Mouse (Mus musculus) E14TG2a.4 (cell line): ENCODE results near the gene H2-D1.
A peak's percentile ranks its signal among the peaks of the same experiment; 100 is the strongest.

Experiments
- H3K27me3 ChIP-seq: 2 replicates; pipeline ENCODE4 v1.6.1; 2014; ENCODE audit warnings: low read length, control low read depth; ENCODE audit not compliant: insufficient read depth
- H3K36me3 ChIP-seq: 2 replicates; pipeline ENCODE4 v1.6.1; 2014; ENCODE audit warnings: low read length, control low read depth; ENCODE audit not compliant: insufficient read depth
- H3K4me1 ChIP-seq: replicated peaks from 2 replicates; pipeline ENCODE4 v1.6.1; 2014; ENCODE audit warnings: low read depth, low read length, control low read depth
- H3K4me3 ChIP-seq: replicated peaks from 2 replicates; pipeline ENCODE4 v1.5.1; 2014; ENCODE audit warnings: mild to moderate bottlenecking, low read length
- H3K9me3 ChIP-seq: 2 replicates; pipeline ENCODE4 v1.6.1; 2014; ENCODE audit warnings: low read length, control low read depth
- CTCF ChIP-seq: conservative IDR thresholded peaks from 2 replicates; pipeline ENCODE4 v1.5.1; 2014; ENCODE audit warnings: low read length
- NANOG ChIP-seq: IDR thresholded peaks from 2 replicates; pipeline ENCODE4 v1.6.1; 2014; ENCODE audit warnings: borderline replicate concordance, low read length, mixed read lengths
- POU5F1 ChIP-seq: IDR thresholded peaks from 2 replicates; pipeline ENCODE4 v1.6.1; 2014; ENCODE audit warnings: low read length, borderline replicate concordance

H2-D1 gene

DNA sequence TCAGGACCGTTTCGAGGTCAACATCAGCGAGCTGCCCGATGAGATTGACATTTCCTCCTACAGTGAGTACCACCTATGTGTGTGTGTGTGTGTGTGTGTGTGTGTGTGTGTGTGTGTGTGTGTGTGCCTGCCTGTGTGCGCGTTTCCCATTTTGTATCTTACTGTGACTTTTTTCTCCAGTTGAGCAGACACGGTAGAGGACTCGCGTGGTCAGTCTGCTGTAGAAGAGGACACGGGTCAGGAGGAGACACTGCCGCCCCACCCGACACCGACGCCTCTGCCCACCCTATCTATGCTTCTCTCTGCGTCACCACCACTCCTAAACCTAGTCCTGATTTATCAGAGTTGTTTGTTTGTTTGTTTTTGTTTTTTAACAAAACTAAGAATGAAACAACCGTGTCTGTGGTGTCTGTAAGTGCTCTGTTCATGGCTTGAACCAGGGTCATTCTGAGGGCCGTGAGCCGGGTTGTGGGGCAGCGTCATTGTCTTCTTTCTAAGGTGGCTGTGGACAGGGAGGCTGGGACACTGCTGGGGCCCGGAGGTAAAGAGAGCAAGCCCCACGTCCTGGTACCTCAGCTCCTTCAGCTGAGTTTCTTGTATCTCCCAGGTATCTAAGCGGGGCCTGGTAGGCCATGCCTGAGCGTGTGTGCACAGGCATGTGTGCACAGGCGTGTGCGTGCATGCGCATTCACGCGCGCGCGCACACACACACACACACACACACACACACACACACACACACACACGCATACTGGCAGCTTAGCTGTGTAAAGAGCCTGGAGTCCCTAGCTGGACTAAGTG is 9.0 kb upstream of the H2-D1 start:
- H3K27me3 ChIP-seq = peaks cover 22% of the 10 kb centered on the region
- H3K36me3 ChIP-seq = peaks cover 59% of the 10 kb centered on the region
- peaks cover 67% of the 10 kb centered on the region for H3K4me1 ChIP-seq
- no peaks in the 10 kb centered on the region for H3K9me3 ChIP-seq
- H3K4me3 ChIP-seq = no peak overlapping the region
- TF ChIP-seq NANOG = no peak
- no peak for TF ChIP-seq POU5F1
- TF ChIP-seq CTCF = no peak

DNA sequence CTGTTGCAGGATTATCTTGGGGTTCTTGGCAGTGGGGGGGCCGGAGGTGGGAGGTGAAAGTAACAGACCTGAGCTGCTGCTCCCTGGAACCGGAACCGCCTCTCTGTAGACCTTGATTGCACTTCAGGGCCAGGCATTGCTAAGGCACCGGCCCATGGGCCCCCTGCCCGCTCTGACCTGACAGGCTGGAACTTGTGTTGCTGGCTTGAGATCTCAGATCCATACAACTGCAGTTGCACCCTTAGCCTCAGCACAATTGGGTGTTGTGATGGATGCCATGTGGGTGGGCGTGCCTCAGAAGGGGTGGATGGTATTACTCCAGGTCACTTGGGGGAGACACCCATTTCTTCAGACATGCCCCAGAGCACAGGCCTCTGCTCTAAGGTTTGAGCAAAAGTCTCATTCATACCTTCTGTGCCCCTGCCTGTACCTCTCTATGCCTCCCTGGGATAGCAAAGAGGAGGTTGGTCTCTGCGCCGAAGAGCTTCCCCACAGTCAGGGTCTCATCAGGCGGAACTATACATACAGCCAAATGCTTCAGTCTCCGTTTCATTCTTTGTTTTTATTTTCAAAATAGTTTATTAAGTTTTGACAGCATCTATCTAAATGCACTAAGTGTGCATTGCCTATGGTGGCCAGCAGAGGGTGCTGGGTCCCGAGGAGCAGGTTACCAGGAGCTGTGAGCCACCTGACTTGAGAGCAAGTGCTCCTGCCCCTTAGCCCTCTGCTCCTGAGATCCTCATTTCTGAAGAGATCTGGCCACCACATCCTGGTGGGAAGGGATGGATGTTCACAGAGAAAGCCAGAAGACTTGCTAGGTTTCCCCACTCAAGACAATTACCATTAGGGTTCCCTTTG is 8.1 kb upstream of the H2-D1 start:
- Histone ChIP-seq H3K4me1 (peaks cover 61% of the 10 kb centered on the region), H3K27me3 (peaks cover 22% of the 10 kb centered on the region), H3K36me3 (peaks cover 50% of the 10 kb centered on the region), H3K4me3 (no peak overlapping the region), H3K9me3 (no peaks in the 10 kb centered on the region)
- TF ChIP-seq POU5F1 (no peak), NANOG (no peak), CTCF (peak; percentile 88)

- TF ChIP-seq CTCF (no peak), POU5F1 (no peak), NANOG (no peak)
- Histone ChIP-seq H3K9me3 (no peaks in the 10 kb centered on the region), H3K36me3 (peaks cover 41% of the 10 kb centered on the region), H3K4me3 (no peak overlapping the region), H3K27me3 (peaks cover 22% of the 10 kb centered on the region), H3K4me1 (peaks cover 58% of the 10 kb centered on the region)
Measured at GRCm38 (mm10) chr17:35255301-35255700, 7.2 kb upstream of the H2-D1 start.

GRCm38 (mm10) chr17:35255704-35256103 is 6.8 kb upstream of the H2-D1 start:
- peaks cover 57% of the 10 kb centered on the region for H3K4me1 ChIP-seq
- no peaks in the 10 kb centered on the region for H3K9me3 ChIP-seq
- TF ChIP-seq POU5F1 (no peak), CTCF (no peak), NANOG (no peak)
- no peak overlapping the region for H3K4me3 ChIP-seq
- H3K36me3 ChIP-seq = peaks cover 37% of the 10 kb centered on the region
- peaks cover 22% of the 10 kb centered on the region for H3K27me3 ChIP-seq

DNA sequence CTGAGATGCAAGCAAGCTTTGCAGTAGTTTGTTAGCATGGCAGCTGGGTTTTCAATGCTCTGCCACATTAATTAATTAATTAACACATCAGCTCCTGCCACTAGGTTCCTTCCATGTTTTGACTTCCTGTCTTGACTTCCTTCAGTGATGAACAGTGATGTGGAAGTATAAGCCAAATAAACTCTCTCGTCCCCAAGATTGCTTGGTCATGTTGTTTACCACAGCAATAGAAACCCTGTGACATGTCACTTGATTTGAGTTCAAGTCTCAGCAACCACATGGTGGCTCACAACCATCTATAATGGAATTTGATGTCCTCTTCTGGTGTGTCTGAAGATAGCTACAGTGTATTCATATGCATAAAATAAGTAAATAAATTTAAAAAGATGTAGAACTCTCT is 5.2 kb upstream of the H2-D1 start:
- Histone ChIP-seq H3K27me3 (peaks cover 33% of the 10 kb centered on the region), H3K9me3 (no peaks in the 10 kb centered on the region), H3K4me3 (no peak overlapping the region), H3K4me1 (peaks cover 53% of the 10 kb centered on the region), H3K36me3 (peaks cover 21% of the 10 kb centered on the region)
- TF ChIP-seq NANOG (no peak), POU5F1 (no peak), CTCF (no peak)

GRCm38 (mm10) chr17:35257824-35258491 is 4.6 kb upstream of the H2-D1 start:
- Histone ChIP-seq H3K4me1 (peaks cover 51% of the 10 kb centered on the region), H3K9me3 (no peaks in the 10 kb centered on the region), H3K27me3 (peaks cover 39% of the 10 kb centered on the region), H3K36me3 (peaks cover 15% of the 10 kb centered on the region), H3K4me3 (no peak overlapping the region)
- TF ChIP-seq CTCF = peak; percentile 95
- no peak for TF ChIP-seq POU5F1
- no peak for TF ChIP-seq NANOG

DNA sequence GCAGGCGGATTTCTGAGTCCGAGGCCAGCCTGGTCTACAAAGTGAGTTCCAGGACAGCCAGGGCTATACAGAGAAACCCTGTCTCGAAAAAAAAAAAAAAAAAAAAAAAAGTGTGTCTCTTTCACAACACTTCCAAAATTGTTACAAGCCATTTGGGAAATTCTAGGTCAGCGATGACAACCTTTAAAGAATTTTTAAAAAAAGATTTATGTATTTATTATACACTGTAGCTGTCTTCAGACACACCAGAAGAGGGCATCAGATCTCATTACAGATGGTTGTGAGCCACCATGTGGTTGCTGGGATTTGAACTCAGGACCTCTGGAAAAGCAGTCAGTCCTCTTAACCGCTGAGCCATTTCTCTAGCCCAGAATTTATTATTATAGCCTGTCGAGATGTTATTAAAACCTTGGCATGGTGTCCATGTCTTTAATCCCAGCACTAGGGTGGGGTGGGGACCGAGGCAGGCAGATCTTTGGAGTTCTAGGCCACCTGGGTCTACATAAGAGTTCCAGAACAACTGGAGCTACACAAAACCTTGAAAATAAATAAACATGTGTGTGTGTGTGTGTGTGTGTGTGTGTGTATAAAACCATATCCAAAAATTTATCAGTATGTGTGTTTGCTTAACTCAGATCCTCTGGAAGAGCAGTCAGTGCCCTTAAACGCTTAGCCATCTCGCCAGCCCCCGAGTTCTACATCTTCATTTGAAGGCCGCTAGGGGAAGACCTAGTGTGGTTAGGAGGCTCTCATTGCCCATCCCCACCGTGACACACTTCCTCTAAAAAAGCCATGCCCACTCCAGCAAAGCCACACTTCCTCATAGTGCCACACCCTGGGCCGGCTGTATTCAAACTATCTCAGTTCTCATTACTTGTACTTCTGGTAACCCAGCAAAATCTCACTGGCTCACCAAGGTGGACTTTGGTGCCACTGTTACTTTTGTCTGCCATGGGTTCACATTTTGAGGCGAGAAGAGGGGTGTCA is 3.7 kb upstream of the H2-D1 start:
- peaks cover 43% of the 10 kb centered on the region for H3K4me1 ChIP-seq
- H3K27me3 ChIP-seq = peaks cover 47% of the 10 kb centered on the region
- H3K4me3 ChIP-seq = no peak overlapping the region
- peaks cover 7% of the 10 kb centered on the region for H3K36me3 ChIP-seq
- H3K9me3 ChIP-seq = no peaks in the 10 kb centered on the region
- no peak for TF ChIP-seq POU5F1
- TF ChIP-seq NANOG = no peak
- no peak for TF ChIP-seq CTCF
